Mouse (Mus musculus) bone marrow, adult 2 months (tissue): ENCODE measurements around the gene Tipin. TPM values are rescaled to one million over a fixed set of nuclear protein-coding genes. Genes with fewer than 3 reads are reported as not detected.

Experiments used
- H3K27ac ChIP-seq: fragments of 200-500 bp; 2 replicates; pipeline ENCODE4 v1.5.1; 2012; ENCODE audit warnings: low read depth, mild to moderate bottlenecking, control low read depth, inconsistent platforms, low read length; ENCODE audit not compliant: control insufficient read depth, poor library complexity, insufficient read depth
- H3K4me1 ChIP-seq: fragments of 200-500 bp; 2 replicates; pipeline ENCODE4 v1.6.1; 2011; ENCODE audit warnings: low read length; ENCODE audit not compliant: control insufficient read depth, insufficient read depth
- H3K4me3 ChIP-seq: fragments of 200-500 bp; replicated peaks from 2 replicates; pipeline ENCODE3; 2011; ENCODE audit warnings: mild to moderate bottlenecking, low read depth, low read length, control low read depth; ENCODE audit not compliant: control insufficient read depth
- CTCF ChIP-seq: fragments of 200-500 bp; IDR thresholded peaks from 2 replicates; pipeline ENCODE4 v1.5.1; 2011; ENCODE audit warnings: low read length, control low read depth; ENCODE audit not compliant: control insufficient read depth, insufficient read depth
- POLR2A ChIP-seq: fragments of 200-500 bp; IDR thresholded peaks from 2 replicates; pipeline ENCODE4 v1.6.1; 2011; ENCODE audit warnings: low read depth, mild to moderate bottlenecking, control low read depth, low read length, borderline replicate concordance; ENCODE audit not compliant: control insufficient read depth
- WGBS: fragments of 180-500 bp; shearing (Covaris S2); methylation state at CpG from one replicate; pipeline ENCODE4 v1.1.7; 2018; 5-methylcytosine and 5-hydroxymethylcytosine counted together
- polyA plus RNA-seq: library from polyadenylated mRNA; stranded (reverse); fragments of >200 nt; gene quantifications from 2 replicates; pipeline ENCODE4 v1.2.4, GENCODE M21; 2011; ENCODE audit warnings: low replicate concordance; ENCODE audit not compliant: missing spikeins, insufficient read depth, insufficient read length

Tipin gene
- polyA plus RNA-seq, 1 experiment, result 82.0 TPM

DNA sequence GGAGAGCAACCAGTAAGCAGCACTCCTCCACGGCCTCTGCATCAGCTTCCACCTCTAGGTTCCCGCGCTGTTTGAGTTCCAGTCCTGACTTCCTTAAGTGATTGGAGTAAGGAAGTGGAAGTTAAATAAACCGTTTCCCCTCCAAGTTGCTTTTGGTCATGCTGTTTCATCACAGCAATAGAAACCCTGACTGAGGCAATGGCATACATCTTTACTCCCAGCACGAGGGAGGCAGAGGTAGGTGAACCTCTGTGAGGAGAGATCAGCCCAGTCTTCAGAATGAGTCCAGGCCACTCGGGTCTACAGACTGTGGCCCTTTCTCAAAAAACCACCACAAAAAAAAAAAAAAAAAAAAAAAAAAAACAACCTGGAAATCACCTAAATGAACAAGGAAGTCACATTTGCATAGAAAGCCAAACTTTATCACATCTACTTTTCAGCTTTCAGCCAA is 39.0 kb upstream of the Tipin start:
- Histone ChIP-seq H3K27ac (peak overlapping the region; percentile 70), H3K4me1 (peaks cover 3% of the 10 kb centered on the region), H3K4me3 (no peak overlapping the region)
- TF ChIP-seq CTCF (no peak), POLR2A (no peak)
- 21% methylated on average over 6 of the region's 6 CpGs for WGBS

GRCm38 (mm10) chr9:64249371-64249770 is 32.0 kb upstream of the Tipin start:
- TF ChIP-seq CTCF (no peak), POLR2A (no peak)
- H3K27ac ChIP-seq, result no peak overlapping the region
- no peak overlapping the region for H3K4me3 ChIP-seq
- H3K4me1 ChIP-seq, result peaks cover 1% of the 10 kb centered on the region
- WGBS, result 19% methylated on average over 1 of the region's 1 CpGs

GRCm38 (mm10) chr9:64250111-64250730 is 31.2 kb upstream of the Tipin start:
- H3K27ac ChIP-seq, result no peak overlapping the region
- TF ChIP-seq POLR2A, result no peak
- TF ChIP-seq CTCF, result no peak
- H3K4me1 ChIP-seq, result no peaks in the 10 kb centered on the region; the same call in 1 of the 2 replicates

DNA sequence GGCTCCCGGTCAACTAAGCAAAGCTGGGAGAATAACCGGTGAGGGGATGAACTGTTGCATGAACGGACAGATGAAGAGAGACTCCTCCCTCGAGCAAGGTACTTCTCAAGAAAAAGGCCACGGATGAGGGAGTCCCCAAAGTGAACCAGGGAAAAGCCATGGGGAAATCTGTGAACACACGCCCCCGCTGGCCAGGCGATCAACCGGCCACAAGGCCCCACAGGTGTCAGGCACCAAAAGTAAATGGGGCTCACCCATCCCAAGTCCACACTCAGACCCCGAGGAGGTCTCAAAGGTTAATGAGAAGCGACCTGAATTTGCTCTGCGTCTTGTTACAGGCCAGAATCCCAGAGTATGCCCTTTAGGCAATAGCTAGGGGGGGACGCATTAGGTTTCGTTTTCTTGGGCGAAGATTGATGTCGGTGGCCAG is 28.8 kb upstream of the Tipin start:
- TF ChIP-seq POLR2A (no peak), CTCF (no peak)
- Histone ChIP-seq H3K4me3 (peak overlapping the region; percentile 83), H3K27ac (peak overlapping the region; percentile 95), H3K4me1 (no peaks in the 10 kb centered on the region; the same call in 1 of the 2 replicates)
- WGBS, result under 1% methylated on average over 16 of the region's 16 CpGs

More at GRCm38 (mm10) chr9:64250111-64250730, 31.2 kb upstream of the Tipin start:
- H3K4me3 ChIP-seq, result no peak overlapping the region

DNA sequence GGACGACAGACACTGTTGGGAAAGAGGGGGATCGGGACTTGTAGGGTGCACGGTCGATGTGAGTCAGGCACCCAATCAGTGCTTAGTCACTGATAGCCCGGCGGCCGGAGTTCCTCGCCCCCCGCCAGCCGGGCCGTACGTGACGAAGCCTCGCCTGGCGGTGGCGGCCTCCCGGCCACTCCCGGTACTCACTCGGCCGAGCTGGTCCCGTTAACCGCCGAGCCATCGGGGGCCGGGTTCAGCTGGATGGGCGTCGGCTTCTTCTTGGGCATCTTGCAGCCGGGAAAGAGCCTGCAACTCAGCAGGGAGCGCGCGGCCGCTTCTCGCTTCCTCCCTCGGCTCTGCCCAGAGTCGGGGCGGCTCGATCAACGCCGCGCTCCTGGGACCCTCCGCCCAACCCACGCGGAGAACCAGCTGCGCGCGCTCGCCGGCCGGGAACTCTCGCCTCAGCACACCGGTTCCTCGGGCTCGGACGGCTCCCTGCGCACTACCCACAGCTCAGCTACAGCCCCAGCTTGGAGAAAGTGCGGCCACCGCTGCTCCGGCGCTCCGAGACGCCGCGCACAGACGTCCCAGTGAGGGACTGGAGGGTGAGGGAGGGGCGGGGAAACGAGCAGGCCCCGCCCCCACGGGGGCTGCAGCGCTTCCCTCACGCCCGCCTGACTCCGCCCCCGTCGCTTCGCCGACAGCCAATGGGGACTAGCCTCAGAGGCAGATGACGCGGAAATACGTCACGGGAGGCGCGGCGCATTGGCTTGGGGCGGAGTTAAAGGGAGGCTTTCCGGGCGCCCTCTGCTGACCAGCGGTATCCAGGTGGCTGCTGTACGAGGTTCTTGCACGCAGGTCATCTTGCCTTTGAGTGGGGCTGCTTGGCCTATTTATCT is 28.1 kb upstream of the Tipin start, which contains the start of gene Map2k1:
Map2k1 (minus strand) TSS at position 611 of the 884 bp plus-strand sequence.
- H3K4me1 ChIP-seq, result no peaks in the 10 kb centered on the region; the same call in 1 of the 2 replicates
- under 1% methylated on average over 89 of the region's 89 CpGs for WGBS
- peak within 1 kb of the TSS; percentile 83 for H3K4me3 ChIP-seq
- peak within 1 kb of the TSS; percentile 95 for H3K27ac ChIP-seq
- TF ChIP-seq CTCF, result peak; percentile 77
- peak; percentile 98 for TF ChIP-seq POLR2A

DNA sequence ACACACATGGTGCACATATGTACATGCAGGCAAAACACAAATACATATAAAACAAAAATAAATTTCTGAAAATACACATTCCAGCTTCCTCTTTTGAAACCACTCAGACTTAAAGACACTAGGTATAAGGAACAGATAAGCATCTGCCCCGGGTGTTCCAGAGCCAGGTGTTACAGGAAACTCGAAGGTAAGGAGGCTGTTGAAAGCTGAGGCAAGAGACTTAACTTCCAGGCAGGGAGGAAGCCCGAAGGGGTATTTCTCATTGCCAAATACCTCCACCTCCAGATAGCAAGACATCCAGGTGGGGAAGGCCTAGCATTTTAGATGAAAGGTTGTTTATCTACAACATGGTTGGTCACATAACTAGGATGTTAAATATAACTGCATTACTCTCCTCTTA is 26.0 kb upstream of the Tipin start:
- Histone ChIP-seq H3K27ac (no peak overlapping the region), H3K4me3 (no peak overlapping the region), H3K4me1 (no peaks in the 10 kb centered on the region; the same call in 1 of the 2 replicates)
- TF ChIP-seq CTCF (no peak), POLR2A (no peak)
- WGBS, result 30% methylated on average over 3 of the region's 3 CpGs

- WGBS, result 87% methylated on average over 3 of the region's 3 CpGs
- Histone ChIP-seq H3K4me3 (no peak overlapping the region), H3K4me1 (no peaks in the 10 kb centered on the region; the same call in 1 of the 2 replicates), H3K27ac (no peak overlapping the region)
- TF ChIP-seq POLR2A (no peak), CTCF (no peak)
These were observed 25.2 kb upstream of the Tipin start for GRCm38 (mm10) chr9:64256204-64256603.

GRCm38 (mm10) chr9:64259906-64260305 is 21.5 kb upstream of the Tipin start:
- WGBS, result 84% methylated on average over 5 of the region's 5 CpGs

More at GRCm38 (mm10) chr9:64259906-64260305, 21.5 kb upstream of the Tipin start:
- H3K4me1 ChIP-seq, result no peaks in the 10 kb centered on the region
- no peak for TF ChIP-seq POLR2A
- no peak for TF ChIP-seq CTCF
- no peak overlapping the region for H3K4me3 ChIP-seq
- H3K27ac ChIP-seq, result no peak overlapping the region
